Mouse (Mus musculus) heart, adult 2 months (tissue): ENCODE data around the gene Dynlt1f.
"Not testable (repeated sequence)": the region's sequence is repeated elsewhere in the genome, so short reads cannot be mapped to it uniquely, and the experiment has no call there.

ENCODE experiments used
- CTCF ChIP-seq: fragments of 200-600 bp; IDR thresholded peaks from 2 replicates; pipeline ENCODE4 v1.8.1; 2022; ENCODE audit warnings: antibody characterized with exemption, mild to moderate bottlenecking, moderate library complexity
- POLR2A ChIP-seq: fragments of 200-500 bp; IDR thresholded peaks from 2 replicates; pipeline ENCODE4 v1.6.1; 2011; ENCODE audit warnings: mild to moderate bottlenecking, low read depth, low read length, control low read depth; ENCODE audit not compliant: insufficient read depth

DNA sequence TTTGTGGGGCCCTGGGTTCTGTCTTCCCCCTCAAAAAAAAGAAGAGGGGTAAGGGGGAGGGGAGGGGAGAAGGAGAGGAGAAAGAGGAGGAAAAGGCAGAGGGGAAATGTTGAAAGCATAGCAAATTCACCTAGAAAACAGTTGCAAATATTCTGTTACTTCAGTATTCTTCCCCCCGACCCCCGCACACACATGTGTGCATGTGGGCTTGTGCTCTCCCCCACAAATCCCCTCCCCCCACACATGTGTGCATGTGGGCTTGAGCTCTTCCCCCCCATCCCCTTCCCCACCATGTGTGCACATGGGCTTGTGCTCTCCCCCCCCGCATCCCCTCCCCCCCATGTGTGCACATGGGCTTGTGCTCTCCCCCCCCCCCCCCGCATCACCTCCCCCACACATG lies 33.6 kb upstream of the Dynlt1f start:
- not testable (repeated sequence) for TF ChIP-seq CTCF, POLR2A
